In the genomic region with DNA sequence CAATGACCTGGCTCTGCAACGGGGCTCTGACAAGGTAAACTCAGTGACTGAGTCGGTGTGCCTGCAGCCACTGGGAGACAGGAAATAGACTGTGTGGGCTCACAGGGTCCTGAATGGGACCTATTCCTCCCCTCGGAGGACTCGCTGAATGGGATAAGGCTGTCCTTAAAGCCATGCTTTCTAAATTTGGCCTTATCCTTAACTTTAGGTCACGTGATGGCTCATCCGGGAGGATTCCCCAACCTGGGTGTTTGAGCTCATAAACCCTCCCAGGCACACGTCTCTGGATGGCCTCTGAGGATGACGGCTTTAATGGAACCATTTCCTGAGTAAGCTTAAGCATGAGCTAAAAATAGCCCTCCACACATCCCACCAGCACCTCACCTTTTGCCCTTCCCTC, we compare ENCODE assay signal across 27 mouse cellular contexts. TPM values are rescaled to one million over a fixed set of nuclear protein-coding genes. Genes with fewer than 3 reads are reported as not detected.
A peak's percentile ranks its signal among the peaks of the same experiment; 100 is the strongest.
DNase-seq lines count a peak whose midpoint lies in the region; ATAC-seq and TF ChIP-seq lines count a peak whose summit lies in the region.
"Had no signal": no experiment of that assay in that cellular context is flagged by ENCODE, and none has a peak within 500 bp of the region (broad histone marks: within the 10 kb centered on the region; RNA-seq: fewer than 3 reads in every experiment).

No protein-coding gene starts in this region.

- no peak for TF ChIP-seq EP300 in stomach, postnatal 0 days (optimal IDR thresholded peaks at IDR 0.05)

- no peak for TF ChIP-seq POLR2A in myocyte (IDR thresholded peaks at IDR 0.05; ENCODE audit: insufficient read length, low read depth)

- no peaks in the 10 kb centered on the region for H3K79me2 ChIP-seq in myocyte (ENCODE audit: control insufficient read depth, insufficient read depth)

- no peaks in the 10 kb centered on the region for H3K36me3 ChIP-seq in midbrain, embryonic 11.5 days (ENCODE audit: control insufficient read depth, insufficient read depth, low read length)
- no peaks in the 10 kb centered on the region for H3K36me3 ChIP-seq in midbrain, embryonic 14.5 days (ENCODE audit: control insufficient read depth, insufficient read depth, low read length)
- H3K36me3 ChIP-seq in myocyte (ENCODE audit: control insufficient read depth, insufficient read depth): no peaks in the 10 kb centered on the region
- no peaks in the 10 kb centered on the region for H3K36me3 ChIP-seq in stomach, postnatal 0 days (ENCODE audit: control insufficient read depth, insufficient read depth, low read length)
- no peaks in the 10 kb centered on the region for H3K36me3 ChIP-seq in forebrain, embryonic 11.5 days (ENCODE audit: control insufficient read depth, insufficient read depth, low read length)
- H3K36me3 ChIP-seq: embryonic facial prominence, embryonic 10.5 days; embryonic facial prominence, embryonic 12.5 days; forebrain, embryonic 12.5 days; G1E had no signal

- TF ChIP-seq CTCF in stomach, postnatal 0 days (IDR thresholded peaks at IDR 0.05; ENCODE audit: low read depth): no peak

- peak; percentile 77 for DNase-seq in midbrain, embryonic 11.5 days (ENCODE audit: low spot score, missing footprints)
- no peak for DNase-seq in midbrain, embryonic 14.5 days
- DNase-seq in NIH3T3 (ENCODE audit: low read depth): peak; percentile 29
- DNase-seq in stomach, postnatal 0 days (ENCODE audit: low spot score): no peak
- DNase-seq in cerebellum, adult 18-20 months: no peak
- no peak for DNase-seq in forebrain, embryonic 11.5 days (ENCODE audit: low spot score)
- no peak for DNase-seq in spleen, adult 18-20 months
- DNase-seq: adrenal gland, adult 2 months; adrenal gland, postnatal 10 days; adrenal gland, postnatal 25 days; B cell, adult 2 months; cerebellum, adult 11 months; cerebellum, adult 2 months; cerebellum, adult 9-10 months; cerebellum, postnatal 10 days; cerebellum, postnatal 25 days had no signal

- no peak overlapping the region for H3ac ChIP-seq in myocyte (ENCODE audit: control insufficient read depth, insufficient read length)

- no peak overlapping the region for H3K27ac ChIP-seq in midbrain, embryonic 11.5 days (ENCODE audit: low read depth, low read length)
- no peak overlapping the region for H3K27ac ChIP-seq in midbrain, embryonic 14.5 days (replicated peaks; ENCODE audit: low read depth, low read length)
- H3K27ac ChIP-seq in stomach, postnatal 0 days (replicated peaks): no peak overlapping the region
- H3K27ac ChIP-seq in forebrain, embryonic 11.5 days (ENCODE audit: low read depth, low read length): no peak overlapping the region
- H3K27ac ChIP-seq: embryonic facial prominence, embryonic 10.5 days; embryonic facial prominence, embryonic 12.5 days; forebrain, embryonic 12.5 days had no signal

- 84% methylated on average over 8 of the region's 8 CpGs for WGBS in midbrain, embryonic 11.5 days
- 83% methylated on average over 8 of the region's 8 CpGs for WGBS in midbrain, embryonic 14.5 days
- whole genome bisulfite sequencing in stomach, postnatal 0 days: 40% methylated on average over 8 of the region's 8 CpGs
- 80% methylated on average over 8 of the region's 8 CpGs for WGBS in forebrain, embryonic 11.5 days

- no peak overlapping the region for H3K4me3 ChIP-seq in midbrain, embryonic 11.5 days (ENCODE audit: low read depth, low read length)
- H3K4me3 ChIP-seq in midbrain, embryonic 14.5 days (replicated peaks; ENCODE audit: low read depth, low read length): no peak overlapping the region
- H3K4me3 ChIP-seq in myocyte: no peak overlapping the region
- H3K4me3 ChIP-seq in stomach, postnatal 0 days (ENCODE audit: low read depth, low read length): no peak overlapping the region
- no peak overlapping the region for H3K4me3 ChIP-seq in forebrain, embryonic 11.5 days (ENCODE audit: low read depth, low read length)
- H3K4me3 ChIP-seq: embryonic facial prominence, embryonic 10.5 days; embryonic facial prominence, embryonic 12.5 days; forebrain, embryonic 12.5 days had no signal

- ATAC-seq in midbrain, embryonic 11.5 days (ENCODE audit: low FRiP score): no peak
- no peak for ATAC-seq in midbrain, embryonic 14.5 days (ENCODE audit: low FRiP score, low TSS enrichment)
- ATAC-seq in stomach, postnatal 0 days (ENCODE audit: low FRiP score, low TSS enrichment): 0 out of 2 replicates have a peak, but pooled peaks have one; percentile 19
- no peak for ATAC-seq in forebrain, embryonic 11.5 days (replicated peaks; ENCODE audit: low FRiP score)
- ATAC-seq: forebrain, embryonic 14.5 days; forebrain, embryonic 16.5 days had no signal

- no peak overlapping the region for H3K4me2 ChIP-seq in midbrain, embryonic 11.5 days
- H3K4me2 ChIP-seq in midbrain, embryonic 14.5 days (ENCODE audit: low read length): no peak overlapping the region
- H3K4me2 ChIP-seq in myocyte (ENCODE audit: low read depth): no peak overlapping the region
- no peak overlapping the region for H3K4me2 ChIP-seq in stomach, postnatal 0 days (replicated peaks; ENCODE audit: low read depth)
- H3K4me2 ChIP-seq in forebrain, embryonic 11.5 days (ENCODE audit: low read depth, low read length, severe bottlenecking): no peak overlapping the region
- H3K4me2 ChIP-seq: embryonic facial prominence, embryonic 12.5 days; forebrain, embryonic 12.5 days had no signal

- H3K9ac ChIP-seq in midbrain, embryonic 11.5 days (ENCODE audit: low read length): no peak overlapping the region
- H3K9ac ChIP-seq in midbrain, embryonic 14.5 days (replicated peaks; ENCODE audit: low read length): no peak overlapping the region
- no peak overlapping the region for H3K9ac ChIP-seq in stomach, postnatal 0 days (ENCODE audit: low read length)
- H3K9ac ChIP-seq in forebrain, embryonic 11.5 days (ENCODE audit: low read length): no peak overlapping the region
- H3K9ac ChIP-seq: embryonic facial prominence, embryonic 12.5 days; forebrain, embryonic 12.5 days had no signal

- H3K27me3 ChIP-seq in midbrain, embryonic 11.5 days (ENCODE audit: control insufficient read depth, insufficient read depth, low read length): no peaks in the 10 kb centered on the region
- H3K27me3 ChIP-seq in midbrain, embryonic 14.5 days (ENCODE audit: control insufficient read depth, insufficient read depth, low read length): no peaks in the 10 kb centered on the region
- peaks cover 68% of the 10 kb centered on the region for H3K27me3 ChIP-seq in myocyte (ENCODE audit: control insufficient read depth, insufficient read depth, insufficient read length)
- H3K27me3 ChIP-seq in stomach, postnatal 0 days (ENCODE audit: control insufficient read depth, insufficient read depth, low read length): no peaks in the 10 kb centered on the region
- H3K27me3 ChIP-seq in forebrain, embryonic 11.5 days (ENCODE audit: control insufficient read depth, insufficient read depth, low read length): no peaks in the 10 kb centered on the region
- H3K27me3 ChIP-seq: embryonic facial prominence, embryonic 12.5 days; forebrain, embryonic 12.5 days had no signal

- no peaks in the 10 kb centered on the region for H3K9me3 ChIP-seq in midbrain, embryonic 11.5 days (ENCODE audit: control insufficient read depth, low read length)
- no peaks in the 10 kb centered on the region for H3K9me3 ChIP-seq in midbrain, embryonic 14.5 days (ENCODE audit: control insufficient read depth, low read length)
- H3K9me3 ChIP-seq in stomach, postnatal 0 days (ENCODE audit: control insufficient read depth, low read length): no peaks in the 10 kb centered on the region
- H3K9me3 ChIP-seq in forebrain, embryonic 11.5 days (ENCODE audit: control insufficient read depth, low read length): no peaks in the 10 kb centered on the region
- H3K9me3 ChIP-seq: embryonic facial prominence, embryonic 10.5 days; embryonic facial prominence, embryonic 12.5 days; forebrain, embryonic 12.5 days had no signal

- no peaks in the 10 kb centered on the region for H3K4me1 ChIP-seq in midbrain, embryonic 11.5 days (ENCODE audit: control insufficient read depth, insufficient read depth, low read length)
- no peaks in the 10 kb centered on the region for H3K4me1 ChIP-seq in midbrain, embryonic 14.5 days (ENCODE audit: control insufficient read depth, insufficient read depth, low read length)
- H3K4me1 ChIP-seq in stomach, postnatal 0 days (replicated peaks; ENCODE audit: control insufficient read depth, insufficient read depth): no peaks in the 10 kb centered on the region
- no peaks in the 10 kb centered on the region for H3K4me1 ChIP-seq in forebrain, embryonic 11.5 days (replicated peaks; ENCODE audit: control insufficient read depth, insufficient read depth, low read length)
- H3K4me1 ChIP-seq: embryonic facial prominence, embryonic 12.5 days; forebrain, embryonic 12.5 days had no signal

RNA-seq across cellular contexts. Expression of a gene that starts 1.4 kb away (rescaled TPM):
- not detected in 2 replicates for polyA plus RNA-seq in midbrain, embryonic 11.5 days (2014; fragmentation: Nextera tagmentation; extraction: Ambion mirVana)
- not detected in 2 replicates for polyA plus RNA-seq in midbrain, embryonic 14.5 days (2014; fragmentation: Nextera tagmentation; extraction: Ambion mirVana)
- not detected for polyA plus RNA-seq in myocyte (2012; fragmentation: generic; extraction: Trizol)
- polyA plus RNA-seq in stomach, postnatal 0 days (2015; fragmentation: Nextera tagmentation; extraction: Ambion mirVana): 0.16 TPM in 1 of 2 replicates, not detected in the other
- polyA plus RNA-seq in forebrain, embryonic 11.5 days (2014; fragmentation: Nextera tagmentation; extraction: Ambion mirVana): 0.27 TPM in 1 of 2 replicates, not detected in the other
- polyA plus RNA-seq: brain, embryonic 14.5 days; cerebellum, adult 2 months; cortical plate, adult 2 months; embryonic facial prominence, embryonic 10.5 days; embryonic facial prominence, embryonic 12.5 days; forebrain, embryonic 12.5 days; forebrain, embryonic 14.5 days; forebrain, embryonic 16.5 days; frontal cortex, adult 2 months; G1E had no signal

RNA-seq across cellular contexts. Expression of a gene that starts 19.4 kb away (rescaled TPM):
- not detected in 2 replicates for polyA plus RNA-seq in midbrain, embryonic 11.5 days (2014; fragmentation: Nextera tagmentation; extraction: Ambion mirVana)
- 0.11 and 0.12 TPM in 2 replicates for polyA plus RNA-seq in midbrain, embryonic 14.5 days (2014; fragmentation: Nextera tagmentation; extraction: Ambion mirVana)
- polyA plus RNA-seq in myocyte (2012; fragmentation: generic; extraction: Trizol): not detected
- polyA plus RNA-seq in stomach, postnatal 0 days (2015; fragmentation: Nextera tagmentation; extraction: Ambion mirVana): 0.05 TPM in 1 of 2 replicates, not detected in the other
- not detected in 2 replicates for polyA plus RNA-seq in forebrain, embryonic 11.5 days (2014; fragmentation: Nextera tagmentation; extraction: Ambion mirVana)
- polyA plus RNA-seq: adrenal gland, adult 2 months; brain, embryonic 14.5 days; cerebellum, adult 2 months; cortical plate, adult 2 months; embryonic facial prominence, embryonic 10.5 days; embryonic facial prominence, embryonic 12.5 days; forebrain, embryonic 12.5 days; forebrain, embryonic 14.5 days; forebrain, embryonic 16.5 days; G1E had no signal

RNA-seq across cellular contexts. Expression of a gene that starts 24.3 kb away (rescaled TPM):
- polyA plus RNA-seq in midbrain, embryonic 11.5 days (2014; fragmentation: Nextera tagmentation; extraction: Ambion mirVana): not detected in 2 replicates
- not detected in 2 replicates for polyA plus RNA-seq in midbrain, embryonic 14.5 days (2014; fragmentation: Nextera tagmentation; extraction: Ambion mirVana)
- polyA plus RNA-seq in myocyte (2012; fragmentation: generic; extraction: Trizol): not detected
- not detected in 2 replicates for polyA plus RNA-seq in stomach, postnatal 0 days (2015; fragmentation: Nextera tagmentation; extraction: Ambion mirVana)
- not detected in 2 replicates for polyA plus RNA-seq in forebrain, embryonic 11.5 days (2014; fragmentation: Nextera tagmentation; extraction: Ambion mirVana)
- polyA plus RNA-seq: adrenal gland, adult 2 months; brain, embryonic 14.5 days; cerebellum, adult 2 months; cortical plate, adult 2 months; embryonic facial prominence, embryonic 10.5 days; embryonic facial prominence, embryonic 12.5 days; forebrain, embryonic 12.5 days; forebrain, embryonic 14.5 days; forebrain, embryonic 16.5 days; frontal cortex, adult 2 months; G1E had no signal

RNA-seq across cellular contexts. Expression of a gene that starts 29.2 kb away (rescaled TPM):
- polyA plus RNA-seq in midbrain, embryonic 11.5 days (2014; fragmentation: Nextera tagmentation; extraction: Ambion mirVana): not detected in 2 replicates
- not detected in 2 replicates for polyA plus RNA-seq in midbrain, embryonic 14.5 days (2014; fragmentation: Nextera tagmentation; extraction: Ambion mirVana)
- not detected for polyA plus RNA-seq in myocyte (2012; fragmentation: generic; extraction: Trizol)
- not detected in 2 replicates for polyA plus RNA-seq in stomach, postnatal 0 days (2015; fragmentation: Nextera tagmentation; extraction: Ambion mirVana)
- polyA plus RNA-seq in forebrain, embryonic 11.5 days (2014; fragmentation: Nextera tagmentation; extraction: Ambion mirVana): not detected in 2 replicates
- polyA plus RNA-seq: adrenal gland, adult 2 months; brain, embryonic 14.5 days; cerebellum, adult 2 months; cortical plate, adult 2 months; embryonic facial prominence, embryonic 10.5 days; embryonic facial prominence, embryonic 12.5 days; embryonic facial prominence, embryonic 14.5 days; forebrain, embryonic 12.5 days; forebrain, embryonic 14.5 days; forebrain, embryonic 16.5 days; frontal cortex, adult 2 months; G1E had no signal

RNA-seq across cellular contexts. Expression of a gene that starts 39.9 kb away (rescaled TPM):
- not detected in 2 replicates for polyA plus RNA-seq in midbrain, embryonic 11.5 days (2014; fragmentation: Nextera tagmentation; extraction: Ambion mirVana)
- not detected in 2 replicates for polyA plus RNA-seq in midbrain, embryonic 14.5 days (2014; fragmentation: Nextera tagmentation; extraction: Ambion mirVana)
- not detected for polyA plus RNA-seq in myocyte (2012; fragmentation: generic; extraction: Trizol)
- 0.10 and 0.15 TPM in 2 replicates for polyA plus RNA-seq in stomach, postnatal 0 days (2015; fragmentation: Nextera tagmentation; extraction: Ambion mirVana)
- not detected in 2 replicates for polyA plus RNA-seq in forebrain, embryonic 11.5 days (2014; fragmentation: Nextera tagmentation; extraction: Ambion mirVana)
- polyA plus RNA-seq: adrenal gland, adult 2 months; brain, embryonic 14.5 days; cerebellum, adult 2 months; cortical plate, adult 2 months; embryonic facial prominence, embryonic 10.5 days; embryonic facial prominence, embryonic 14.5 days; forebrain, embryonic 12.5 days; forebrain, embryonic 14.5 days; forebrain, embryonic 16.5 days; frontal cortex, adult 2 months; G1E had no signal

Comparison
In these comparisons a context has a peak if more than half of its experiments do, and no peak if none do; other contexts are left out.
1. DNase-seq: peak in midbrain, embryonic 11.5 days (single experiment) and NIH3T3 (single experiment); none in midbrain, embryonic 14.5 days (single experiment), stomach, postnatal 0 days (single experiment), cerebellum, adult 18-20 months (0 of 2), forebrain, embryonic 11.5 days (single experiment) and spleen, adult 18-20 months (0 of 2).